In the genomic region with DNA sequence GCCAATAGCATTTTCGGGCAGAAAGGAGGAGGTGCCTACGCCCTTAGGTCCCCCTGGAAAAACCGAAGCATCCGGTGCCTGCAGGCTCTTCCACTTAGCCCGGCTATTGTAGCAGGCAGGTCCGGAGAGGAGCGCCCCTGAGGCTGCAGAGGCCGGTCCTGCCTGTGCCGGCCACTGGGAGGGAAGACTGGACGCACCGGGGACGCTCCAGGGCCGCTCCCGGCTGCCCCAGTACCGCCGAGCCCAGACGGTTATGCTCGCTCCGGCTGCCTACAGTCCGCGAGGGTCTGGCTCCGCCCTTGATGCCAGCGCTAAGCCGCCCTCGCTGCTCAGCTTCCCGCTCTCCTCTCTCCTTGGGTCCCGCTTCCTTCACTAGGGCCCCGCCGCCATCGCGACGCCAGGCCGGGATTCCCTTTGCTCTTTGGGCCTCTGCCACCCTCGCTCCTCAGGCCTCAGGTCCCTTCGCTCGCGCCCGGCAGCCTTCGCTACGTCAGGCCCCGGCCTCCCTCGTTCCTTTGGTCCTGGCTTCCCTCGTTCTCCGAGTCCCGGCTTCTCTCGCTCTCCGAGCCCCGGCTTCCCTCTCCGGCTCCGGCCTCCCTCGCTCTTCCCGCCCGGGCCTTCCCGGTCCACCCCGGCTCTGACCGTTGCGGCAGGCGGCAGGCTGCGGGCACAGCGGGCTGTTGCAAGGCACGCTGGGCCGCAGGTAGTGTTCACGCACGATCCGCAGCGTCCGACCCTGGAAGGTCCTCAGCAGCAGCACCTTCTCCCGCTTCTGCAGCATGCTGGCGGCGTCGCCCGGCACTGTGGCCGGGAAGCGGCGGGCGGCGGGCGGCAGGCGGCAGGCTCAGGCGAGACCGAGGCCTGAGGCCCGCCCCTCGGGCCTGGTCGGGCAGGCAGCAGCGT, we compare ENCODE assay signal across 8 mouse cellular contexts. TPM values are rescaled to one million over a fixed set of nuclear protein-coding genes. Genes with fewer than 3 reads are reported as not detected.
DNase-seq lines count a peak whose midpoint lies in the region; ATAC-seq lines count a peak whose summit lies in the region.

No protein-coding gene starts in this region.

- under 1% methylated on average over 85 of the region's 85 CpGs for WGBS in embryonic facial prominence, embryonic 13.5 days
- under 1% methylated on average over 82 of the region's 85 CpGs for WGBS in limb, embryonic 12.5 days
- WGBS in midbrain, embryonic 14.5 days, result under 1% methylated on average over 85 of the region's 85 CpGs

- peaks cover 15% of the 10 kb centered on the region for H3K36me3 ChIP-seq in embryonic facial prominence, embryonic 13.5 days
- H3K36me3 ChIP-seq in limb, embryonic 12.5 days, result peaks cover 14% of the 10 kb centered on the region
- H3K36me3 ChIP-seq in midbrain, embryonic 14.5 days (ENCODE audit: control insufficient read depth, insufficient read depth, low read length), result peaks cover 9% of the 10 kb centered on the region

- H3K27me3 ChIP-seq in embryonic facial prominence, embryonic 13.5 days, result no peaks in the 10 kb centered on the region
- H3K27me3 ChIP-seq in limb, embryonic 12.5 days, result no peaks in the 10 kb centered on the region
- H3K27me3 ChIP-seq in midbrain, embryonic 14.5 days (ENCODE audit: control insufficient read depth, insufficient read depth, low read length), result no peaks in the 10 kb centered on the region

- peak overlapping the region; percentile 75 for H3K4me3 ChIP-seq in embryonic facial prominence, embryonic 13.5 days
- peak overlapping the region; percentile 74 for H3K4me3 ChIP-seq in limb, embryonic 12.5 days (replicated peaks)
- H3K4me3 ChIP-seq in midbrain, embryonic 14.5 days (replicated peaks; ENCODE audit: low read depth, low read length), result peak overlapping the region; percentile 46

- H3K27ac ChIP-seq in embryonic facial prominence, embryonic 13.5 days, result peak overlapping the region; percentile 100
- H3K27ac ChIP-seq in limb, embryonic 12.5 days, result peak overlapping the region; percentile 100
- peak overlapping the region; percentile 97 for H3K27ac ChIP-seq in midbrain, embryonic 14.5 days (replicated peaks; ENCODE audit: low read depth, low read length)

- peaks cover 19% of the 10 kb centered on the region for H3K4me1 ChIP-seq in embryonic facial prominence, embryonic 13.5 days
- peaks cover 19% of the 10 kb centered on the region for H3K4me1 ChIP-seq in limb, embryonic 12.5 days (replicated peaks)
- 0 out of 2 replicates have a peak, but pooled peaks cover 9% of the 10 kb centered on the region for H3K4me1 ChIP-seq in midbrain, embryonic 14.5 days (ENCODE audit: control insufficient read depth, insufficient read depth, low read length)

- H3K9ac ChIP-seq in embryonic facial prominence, embryonic 13.5 days, result peak overlapping the region; percentile 100
- H3K9ac ChIP-seq in limb, embryonic 12.5 days (replicated peaks), result peak overlapping the region; percentile 99
- peak overlapping the region; percentile 99 for H3K9ac ChIP-seq in midbrain, embryonic 14.5 days (replicated peaks; ENCODE audit: low read length)

- no peaks in the 10 kb centered on the region for H3K9me3 ChIP-seq in embryonic facial prominence, embryonic 13.5 days
- no peaks in the 10 kb centered on the region for H3K9me3 ChIP-seq in limb, embryonic 12.5 days
- no peaks in the 10 kb centered on the region for H3K9me3 ChIP-seq in midbrain, embryonic 14.5 days (ENCODE audit: control insufficient read depth, low read length)

- ATAC-seq in embryonic facial prominence, embryonic 13.5 days (ENCODE audit: insufficient number of reproducible peaks, insufficient read depth, low FRiP score, low TSS enrichment, low read depth), result peak; percentile 84
- peak; percentile 83 for ATAC-seq in limb, embryonic 12.5 days (ENCODE audit: insufficient number of reproducible peaks, insufficient read depth, low FRiP score, low TSS enrichment, low read depth)
- peak; percentile 84 for ATAC-seq in midbrain, embryonic 14.5 days (ENCODE audit: low FRiP score, low TSS enrichment)

- peak overlapping the region; percentile 73 for H3K4me2 ChIP-seq in embryonic facial prominence, embryonic 13.5 days
- peak overlapping the region; percentile 71 for H3K4me2 ChIP-seq in limb, embryonic 12.5 days
- peak overlapping the region; percentile 63 for H3K4me2 ChIP-seq in midbrain, embryonic 14.5 days (ENCODE audit: low read length)

- DNase-seq in 416B (ENCODE audit: low read depth), result peak; percentile 87
- DNase-seq in adrenal gland, postnatal 4 days (ENCODE audit: low spot score in 2 of 2), result peak; percentile 58 to 59
- peak; percentile 65 for DNase-seq in heart, adult 8-10 months (ENCODE audit: low spot score)
- DNase-seq in kidney, adult 8-10 months, result peak; percentile 62 to 70
- peak; percentile 85 for DNase-seq in midbrain, embryonic 14.5 days
- DNase-seq in spleen, adult 12 weeks (ENCODE audit: low spot score), result peak; percentile 73

RNA-seq across cellular contexts. Expression of gene Dis3l, which starts 0.5 kb away (rescaled TPM):
- total RNA-seq in adrenal gland, postnatal 4 days (2021), result 10 to 100 TPM; 18.3 to 20.3 TPM
- 19.4 and 20.7 TPM in 2 replicates for polyA plus RNA-seq in embryonic facial prominence, embryonic 13.5 days (2015; fragmentation: Nextera tagmentation; extraction: Ambion mirVana)
- total RNA-seq in heart, adult 8-10 months (2022), result 10 to 100 TPM; 25.1 to 29.9 (median 27.1) TPM
- 22.3 and 22.5 TPM in 2 replicates for polyA plus RNA-seq in limb, embryonic 12.5 days (2016; fragmentation: Nextera tagmentation; extraction: Ambion mirVana)
- polyA plus RNA-seq in midbrain, embryonic 14.5 days (2014; fragmentation: Nextera tagmentation; extraction: Ambion mirVana), result 17.1 and 23.9 TPM in 2 replicates

RNA-seq across cellular contexts. Expression of gene Megf11, which starts 44.8 kb away (rescaled TPM):
- total RNA-seq in adrenal gland, postnatal 4 days (2021), result 1 to 10 TPM; 5.8 to 6.4 TPM
- 1.8 and 2.0 TPM in 2 replicates for polyA plus RNA-seq in embryonic facial prominence, embryonic 13.5 days (2015; fragmentation: Nextera tagmentation; extraction: Ambion mirVana)
- 1 to 10 TPM in 2 of 4 experiments, under 1 TPM in 2; 0.81 to 1.8 (median 1.0) TPM for total RNA-seq in heart, adult 8-10 months (2022)
- polyA plus RNA-seq in limb, embryonic 12.5 days (2016; fragmentation: Nextera tagmentation; extraction: Ambion mirVana), result 0.97 and 1.1 TPM in 2 replicates
- polyA plus RNA-seq in midbrain, embryonic 14.5 days (2014; fragmentation: Nextera tagmentation; extraction: Ambion mirVana), result 17.1 and 18.6 TPM in 2 replicates

RNA-seq across cellular contexts. Expression of gene Tipin, which starts 59.2 kb away (rescaled TPM):
- 10 to 100 TPM; 64.0 to 66.3 TPM for total RNA-seq in adrenal gland, postnatal 4 days (2021)
- polyA plus RNA-seq in embryonic facial prominence, embryonic 13.5 days (2015; fragmentation: Nextera tagmentation; extraction: Ambion mirVana), result 219 and 245 TPM in 2 replicates
- total RNA-seq in heart, adult 8-10 months (2022), result 10 to 100 TPM in 3 of 4 experiments, 1 to 10 TPM in 1; 9.3 to 12.9 (median 11.0) TPM
- polyA plus RNA-seq in limb, embryonic 12.5 days (2016; fragmentation: Nextera tagmentation; extraction: Ambion mirVana), result 264 TPM in 2 replicates
- 79.8 and 103 TPM in 2 replicates for polyA plus RNA-seq in midbrain, embryonic 14.5 days (2014; fragmentation: Nextera tagmentation; extraction: Ambion mirVana)

Comparison
In these comparisons a context has a peak if more than half of its experiments do, and no peak if none do; other contexts are left out.
1. Peak in every context shown above with its lines: DNase-seq, ATAC-seq, H3K4me3 ChIP-seq and H3K27ac ChIP-seq.